Mouse (Mus musculus) embryo, embryonic 11.5 days (tissue): Measurements from ENCODE around the gene Als2.

Source experiments
- DNase-seq: peaks from one replicate; pipeline ENCODE4 v3.0.0-alpha.2; 2012; ENCODE audit warnings: low read depth, low spot score

Gene Als2

DNA sequence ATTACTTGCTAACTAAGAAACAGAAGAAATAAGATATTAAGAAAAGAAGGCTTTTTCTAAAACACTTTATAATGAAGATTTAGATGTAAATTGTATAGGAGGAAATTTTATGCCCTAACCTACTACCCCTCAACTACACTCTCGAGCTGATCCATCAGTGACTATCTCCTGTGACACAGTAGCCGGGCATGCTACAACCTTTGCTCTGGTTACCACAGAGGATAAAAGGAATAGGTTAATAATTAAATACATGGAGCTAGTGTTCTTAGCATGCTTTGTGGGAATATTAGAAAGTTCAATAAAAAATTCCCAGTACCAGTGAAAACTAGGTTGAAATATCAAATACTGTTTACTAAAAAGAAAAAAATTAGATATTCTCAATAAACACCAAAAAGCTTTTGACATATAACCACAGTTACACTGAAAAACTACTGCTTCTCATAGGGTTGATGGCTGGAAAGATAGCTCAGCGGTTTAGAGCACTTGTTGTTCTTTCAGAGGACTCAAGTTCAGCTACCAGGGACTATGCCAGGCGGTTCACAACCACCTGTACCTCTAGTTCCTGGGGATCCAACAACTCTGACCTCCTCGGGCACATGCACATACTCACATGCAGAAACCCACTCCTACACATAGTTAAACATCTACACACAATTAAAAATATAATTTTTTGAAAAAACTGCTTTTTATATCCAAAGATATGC is 24.8 kb downstream of the Als2 start:
- no peak for DNase-seq

DNA sequence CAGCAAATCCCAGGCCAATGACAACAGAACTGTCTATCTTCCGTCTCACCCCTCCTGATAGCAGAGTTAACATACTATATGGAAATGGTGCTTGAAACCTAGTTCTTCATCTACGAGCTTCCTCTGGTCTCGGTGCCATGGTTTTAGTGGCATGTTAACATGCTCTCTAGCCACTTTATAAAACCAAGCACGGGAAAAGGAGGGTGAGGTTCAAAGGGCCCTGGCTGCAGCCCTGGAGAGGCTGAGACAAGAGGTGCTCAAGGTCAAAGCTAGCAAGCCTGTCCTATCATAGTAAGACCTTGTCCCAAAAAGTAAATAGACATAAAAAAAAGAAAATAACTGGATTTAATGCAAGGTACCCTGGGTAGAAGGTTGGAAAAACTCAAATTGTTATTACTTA is 25.4 kb downstream of the Als2 start:
- DNase-seq, result no peak

DNA sequence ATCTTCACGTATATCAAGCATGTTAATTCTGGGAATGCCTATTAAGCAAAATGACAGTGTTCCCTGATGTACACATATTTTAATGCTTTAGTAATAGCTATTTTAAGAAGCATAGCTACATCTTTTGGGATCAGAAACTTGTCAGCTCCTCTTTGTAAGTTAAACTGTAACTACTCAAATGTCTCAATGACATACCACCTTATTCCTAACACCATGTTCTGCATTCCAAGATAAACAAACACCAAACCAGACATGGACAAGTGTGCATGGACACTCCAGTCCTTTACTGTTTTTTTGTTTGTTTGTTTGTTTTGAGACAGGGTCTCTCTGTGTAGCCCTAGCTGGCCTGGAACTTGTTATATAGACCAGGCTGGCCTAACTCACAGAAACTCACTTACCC is 28.7 kb downstream of the Als2 start:
- no peak for DNase-seq

DNA sequence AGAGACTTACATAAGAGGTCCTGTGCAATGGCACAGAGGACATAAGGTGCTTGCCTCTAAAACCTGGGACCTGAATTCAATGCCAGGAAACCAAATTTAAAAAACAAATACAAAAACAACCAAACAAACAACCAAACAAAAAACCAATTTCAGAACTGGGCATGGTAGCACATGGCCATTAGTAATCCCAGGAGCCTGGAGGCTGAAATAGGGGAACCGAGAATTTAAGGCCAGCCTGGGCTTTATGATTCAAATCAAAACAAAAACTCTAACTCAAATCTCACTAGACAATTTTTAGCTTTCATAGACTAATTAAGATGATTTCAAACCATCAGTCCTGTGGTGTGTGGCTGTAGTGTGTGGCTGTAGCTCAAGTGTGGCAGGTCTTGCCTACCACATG is 32.5 kb downstream of the Als2 start:
- DNase-seq, result no peak

DNA sequence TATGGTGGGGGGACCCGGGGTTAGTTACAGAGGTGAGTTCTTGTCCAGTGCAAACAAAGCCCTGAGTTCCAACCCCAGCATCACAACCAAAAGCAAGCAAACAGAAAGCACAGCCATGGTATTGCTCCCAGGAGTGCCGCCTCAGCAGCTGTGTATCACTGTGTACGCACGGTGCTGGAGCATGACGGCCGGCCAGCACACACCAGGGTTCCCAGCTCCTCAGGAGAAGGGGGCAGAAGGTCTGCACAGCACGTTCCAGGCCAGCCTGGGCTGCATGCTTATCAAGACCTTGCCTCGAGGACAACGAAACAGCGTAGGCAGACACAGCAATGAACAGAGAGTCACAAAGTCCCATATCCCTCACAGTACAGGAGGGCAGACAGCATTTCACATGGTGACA is 34.7 kb downstream of the Als2 start:
- no peak for DNase-seq

DNA sequence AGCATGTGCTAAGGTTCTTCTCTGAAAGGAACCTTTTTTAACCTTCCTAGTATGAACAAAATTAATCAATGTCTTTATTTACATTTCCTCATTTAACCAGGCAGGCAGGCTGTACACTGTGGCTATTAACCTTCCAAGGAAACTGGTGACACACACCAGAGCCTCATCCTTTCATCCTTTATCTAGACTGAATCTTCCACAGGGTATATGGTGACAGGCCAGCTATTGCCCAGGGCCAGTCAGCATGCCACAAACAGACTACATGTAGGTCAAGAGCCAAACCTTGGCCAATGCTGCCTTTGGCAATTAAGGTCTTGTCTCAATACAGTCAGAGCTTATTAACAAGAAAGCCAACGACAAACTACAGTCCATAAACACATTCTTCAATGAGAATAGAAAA is 35.5 kb downstream of the Als2 start:
- DNase-seq, result no peak

DNA sequence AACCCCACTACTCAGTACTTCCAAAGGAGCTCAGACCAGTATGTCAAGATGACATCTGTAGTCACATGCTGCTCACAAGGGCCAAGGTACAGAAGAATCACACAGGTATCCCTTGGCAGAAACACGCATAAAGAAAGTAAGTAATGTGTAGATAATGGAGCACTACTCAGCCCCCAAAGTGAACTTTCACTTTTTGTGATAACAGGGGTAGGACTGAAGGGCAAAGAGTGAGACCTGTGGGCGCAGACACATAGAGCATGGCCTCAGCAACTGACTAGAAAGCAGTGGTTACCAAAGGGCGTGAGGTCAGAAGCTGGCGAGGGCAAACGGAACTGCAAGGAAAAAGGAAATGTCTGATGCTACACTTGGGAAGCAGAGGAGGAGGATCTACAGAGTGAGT is 36.1 kb downstream of the Als2 start:
- DNase-seq, result no peak

DNA sequence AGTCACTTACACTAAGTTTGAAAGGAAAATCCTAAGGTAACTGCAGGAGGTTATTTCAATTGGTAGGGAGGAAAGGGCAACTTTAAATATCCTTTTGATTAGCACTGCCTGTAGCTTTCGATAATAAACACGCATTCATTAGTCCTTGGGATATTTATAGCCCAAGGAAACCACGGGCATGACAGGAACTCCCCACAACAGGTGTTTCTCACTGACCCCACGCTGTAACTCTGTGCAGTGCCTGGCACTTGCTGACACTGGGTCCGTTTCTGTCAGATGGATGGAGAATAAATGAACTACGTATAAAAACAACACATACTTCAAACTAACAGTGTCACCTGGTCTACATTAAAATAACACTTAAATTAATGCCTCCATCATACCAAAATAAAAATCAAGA is 42.1 kb downstream of the Als2 start:
- no peak for DNase-seq

DNA sequence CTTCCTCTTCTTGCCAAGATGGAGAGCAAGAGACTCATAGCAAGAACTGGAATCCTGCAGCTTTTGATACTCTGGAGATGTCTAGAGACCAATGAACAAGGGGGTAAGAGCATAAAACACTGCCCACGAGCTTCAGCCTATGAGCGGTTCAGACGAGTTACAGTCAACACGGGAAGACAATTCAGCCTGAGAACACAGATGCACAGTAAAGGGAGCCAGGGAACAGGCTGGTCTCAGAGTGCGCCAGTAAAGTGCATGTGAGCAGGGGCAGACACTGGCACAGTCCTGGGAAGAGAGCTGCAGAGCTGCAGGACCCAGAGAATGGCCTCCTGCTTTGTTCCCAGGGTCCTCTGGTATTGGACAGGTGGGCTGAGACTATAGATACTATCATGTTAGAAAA is 49.2 kb downstream of the Als2 start:
- no peak for DNase-seq

DNA sequence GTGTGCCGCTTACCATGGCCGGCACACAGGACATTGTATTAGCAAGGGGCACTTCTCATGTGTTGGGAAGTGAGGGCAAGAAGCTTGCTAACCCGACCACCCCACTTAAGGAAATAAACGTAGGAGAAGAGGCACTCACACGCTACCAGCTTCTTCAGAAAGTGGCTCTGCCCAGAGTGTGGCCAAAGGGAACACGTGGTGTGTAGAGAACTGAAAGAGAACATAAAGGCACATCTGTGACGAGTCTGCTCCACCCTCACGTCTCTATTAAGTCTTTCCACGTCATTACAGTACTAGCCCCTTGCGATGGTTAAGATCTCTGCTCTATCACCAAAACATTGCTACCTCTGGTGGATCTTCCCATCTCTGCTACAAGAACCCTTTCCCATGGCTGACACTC is 50.7 kb downstream of the Als2 start:
- DNase-seq, result no peak

DNA sequence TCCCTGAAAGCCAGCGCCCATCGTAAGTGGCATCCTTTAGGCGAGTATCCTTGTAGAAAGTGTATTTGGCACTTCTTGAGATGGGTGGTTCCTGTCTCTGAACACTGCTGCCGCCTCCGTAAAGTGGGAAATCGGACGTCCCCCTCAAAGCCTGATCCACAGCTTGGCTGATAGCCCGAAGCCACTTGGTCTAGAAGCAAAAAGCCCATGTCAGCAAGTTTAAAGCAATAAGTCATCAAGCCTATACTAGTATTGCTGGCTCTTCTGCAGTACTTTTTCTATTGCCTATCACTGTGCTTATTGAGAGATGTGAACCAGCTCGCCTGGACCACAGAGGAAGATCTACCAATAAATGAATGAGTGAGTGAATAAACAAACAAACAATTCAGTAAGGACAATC is 51.6 kb downstream of the Als2 start:
- DNase-seq, result no peak

DNA sequence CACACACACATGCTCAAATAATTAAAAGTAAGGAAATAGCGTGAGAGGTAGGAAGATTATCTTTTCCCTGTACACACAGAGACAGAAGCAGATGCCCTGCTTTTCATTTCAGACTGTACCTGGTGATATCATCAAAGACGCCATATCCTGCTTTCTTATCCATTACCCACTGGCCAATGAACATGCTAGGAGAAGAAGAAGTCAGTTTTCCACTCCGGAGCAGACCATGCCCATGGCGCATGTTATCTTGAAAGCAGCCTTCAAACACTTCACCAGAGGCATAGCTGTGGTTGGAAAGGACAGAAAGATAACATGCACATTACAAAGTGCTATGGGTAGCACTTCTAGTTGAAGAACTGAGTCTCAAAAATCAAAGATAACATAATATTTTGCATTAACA is 54.0 kb downstream of the Als2 start:
- DNase-seq, result no peak

DNA sequence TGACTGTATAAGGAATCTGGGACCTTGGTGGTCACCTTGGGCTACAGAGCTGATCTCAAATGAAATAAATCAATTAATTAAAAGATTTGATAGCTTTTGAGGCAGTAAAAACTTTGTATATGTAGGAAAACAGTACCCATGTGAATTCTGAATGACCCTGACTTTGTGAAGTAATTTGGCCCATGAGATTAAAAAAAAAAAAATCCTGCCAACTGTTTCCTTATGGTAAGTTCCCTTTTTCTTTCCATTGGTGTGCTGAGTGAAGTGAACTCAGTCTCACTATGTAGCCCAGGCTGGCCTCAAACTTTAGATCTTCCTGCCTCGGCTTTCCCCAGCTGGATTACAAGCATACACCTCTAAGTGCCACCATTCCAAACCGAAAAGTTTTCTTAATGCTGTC is 54.7 kb downstream of the Als2 start:
- no peak for DNase-seq

DNA sequence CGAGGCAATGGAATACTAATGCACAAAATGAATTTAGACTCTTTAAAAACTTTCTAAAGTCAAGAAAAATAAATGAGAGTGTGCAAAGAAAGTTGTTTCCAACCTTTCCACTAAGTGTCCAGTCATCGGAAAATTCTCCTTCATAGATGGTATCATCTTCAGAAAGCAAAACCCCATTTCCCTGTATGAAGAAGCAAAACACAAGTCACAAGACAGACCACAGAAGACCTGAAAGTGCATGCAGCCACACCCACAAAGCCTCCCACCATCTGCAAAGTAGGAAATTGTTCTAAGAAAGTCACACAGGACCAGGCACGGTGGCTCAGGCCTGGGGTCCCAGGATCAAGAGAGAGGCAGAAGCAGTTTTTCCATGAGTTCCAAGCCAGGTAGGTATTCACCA is 57.0 kb downstream of the Als2 start:
- no peak for DNase-seq

DNA sequence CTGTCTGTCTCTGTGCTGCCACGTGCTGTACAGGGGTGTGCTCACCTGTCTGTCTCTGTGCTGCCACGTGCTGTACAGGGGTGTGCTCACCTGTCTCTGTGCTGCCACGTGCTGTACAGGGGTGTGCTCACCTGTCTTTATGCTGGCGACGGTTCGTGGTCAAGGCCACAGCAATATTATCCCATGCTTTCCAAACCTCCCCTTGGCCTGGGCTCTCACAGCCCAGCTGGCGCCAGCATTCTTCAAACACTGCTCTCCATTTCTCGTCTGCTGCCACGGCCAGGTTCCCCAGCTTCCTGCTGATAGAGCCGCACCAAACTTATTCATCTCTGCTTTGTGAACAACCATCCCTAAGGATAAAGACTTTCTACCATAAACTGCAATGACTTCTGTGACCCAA is 58.6 kb downstream of the Als2 start:
- DNase-seq, result no peak

DNA sequence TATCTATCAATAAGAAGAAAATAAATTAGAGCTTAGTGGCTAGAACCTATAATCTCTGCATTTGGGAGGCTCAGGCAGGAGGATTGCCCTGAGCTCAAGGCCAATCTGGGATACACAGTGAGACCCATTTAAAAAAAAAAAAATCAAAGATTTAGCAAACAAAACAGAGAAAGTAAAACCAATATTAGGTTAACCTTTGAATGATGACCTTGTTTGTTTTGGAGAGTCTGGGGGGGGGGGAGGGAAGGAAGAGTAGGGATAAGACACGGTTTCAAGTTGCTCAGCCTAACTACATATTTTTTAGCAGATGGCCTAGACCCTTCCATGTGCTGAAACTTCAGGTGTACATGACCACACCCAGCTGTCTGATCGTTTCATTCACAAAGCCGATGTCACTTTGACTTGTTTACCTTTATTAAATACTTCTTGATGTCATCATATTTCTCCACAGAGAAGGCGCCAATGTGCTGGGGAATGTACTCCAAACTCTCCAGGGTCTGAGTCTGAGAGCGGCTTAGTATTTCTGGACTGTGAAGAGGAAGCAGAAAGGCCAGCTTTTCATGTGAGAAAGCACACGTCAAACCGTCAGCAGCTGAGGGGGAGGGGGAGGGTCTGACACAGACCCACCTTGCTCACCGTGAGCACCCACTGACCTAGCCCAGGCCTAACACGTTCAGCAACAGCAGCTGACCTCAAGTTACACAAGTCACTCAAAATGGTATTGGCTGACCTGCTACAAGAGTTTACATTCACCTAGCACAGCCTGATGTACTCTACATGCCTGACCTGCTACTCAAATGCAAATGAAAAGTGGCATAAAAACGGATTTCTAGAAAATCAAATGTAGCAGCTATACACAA is 62.3 kb downstream of the Als2 start:
- no peak for DNase-seq

DNA sequence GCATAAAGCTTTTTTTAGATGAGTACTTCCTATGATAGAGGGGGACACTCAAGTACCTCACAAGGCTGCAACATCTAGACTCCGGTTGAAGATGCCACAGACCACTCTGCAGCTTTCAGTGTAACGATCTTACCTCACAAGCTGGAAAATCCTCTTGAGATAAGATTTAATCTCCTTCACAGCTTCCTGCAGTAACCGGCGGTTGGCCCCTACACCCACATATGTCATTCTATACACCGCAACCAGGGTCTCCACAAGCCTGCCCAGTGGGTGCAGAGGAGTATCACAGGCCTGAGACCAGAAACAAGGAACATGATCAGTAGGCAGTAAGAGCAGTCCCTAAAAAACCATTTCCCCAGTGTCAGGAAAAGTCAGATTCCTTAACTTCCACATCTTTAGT is 64.0 kb downstream of the Als2 start:
- no peak for DNase-seq

DNA sequence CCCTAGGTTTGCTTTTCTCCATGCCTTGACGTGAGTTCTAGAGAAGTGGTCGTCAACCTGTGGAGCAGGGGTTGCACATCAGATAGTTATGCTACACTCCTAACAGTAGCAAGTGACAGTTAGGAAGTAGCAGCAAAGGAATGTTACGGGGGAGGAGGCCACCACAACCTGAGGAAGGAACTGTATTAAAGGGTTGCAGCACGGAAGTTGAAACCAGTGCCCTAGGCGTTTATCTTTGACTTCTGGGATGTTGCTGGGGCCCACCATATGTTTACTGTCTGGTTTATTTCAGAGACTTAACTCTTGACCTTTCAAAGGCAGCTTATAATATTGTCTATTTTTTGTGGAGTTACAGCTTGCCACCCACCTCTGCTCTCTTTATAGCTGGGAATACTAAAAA is 65.2 kb downstream of the Als2 start:
- DNase-seq, result no peak

DNA sequence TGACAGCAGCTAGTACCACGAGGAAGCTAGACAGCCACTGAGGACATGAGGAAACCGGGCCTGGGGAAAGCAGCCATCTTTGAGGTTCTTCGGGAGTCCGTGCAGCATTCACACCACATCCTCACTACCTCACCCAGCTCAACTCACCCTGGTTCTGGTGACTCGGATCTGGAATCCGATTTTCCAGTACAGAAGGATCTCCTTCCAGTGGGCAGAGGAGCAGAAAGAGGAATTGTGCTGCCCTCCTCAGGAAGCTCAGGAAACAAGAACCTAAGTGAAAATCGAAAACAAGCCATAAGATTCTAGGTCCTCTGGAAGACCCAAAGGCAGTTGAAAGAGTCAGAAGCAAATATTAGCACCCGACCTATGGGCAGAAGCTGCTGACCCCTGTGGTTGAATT is 66.7 kb downstream of the Als2 start:
- DNase-seq, result no peak

DNA sequence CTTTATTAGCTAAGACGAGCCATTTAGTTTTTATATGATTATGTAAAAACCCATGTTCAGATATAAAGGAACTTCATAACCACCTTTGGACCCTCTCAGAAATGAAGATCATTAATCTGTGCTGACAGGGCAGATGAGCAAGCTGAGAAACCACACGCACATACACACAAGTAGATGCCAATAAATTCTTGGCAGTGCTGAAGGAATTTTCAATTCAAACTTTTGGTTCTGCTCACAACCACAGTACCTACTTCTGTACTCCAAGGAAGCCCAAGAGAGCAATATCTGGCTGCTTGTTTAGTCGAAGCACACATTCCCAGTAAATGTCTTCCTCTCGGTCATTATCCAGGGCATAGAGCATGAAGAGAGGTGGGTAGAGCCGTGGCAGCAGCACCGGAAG is 67.4 kb downstream of the Als2 start:
- no peak for DNase-seq

DNA sequence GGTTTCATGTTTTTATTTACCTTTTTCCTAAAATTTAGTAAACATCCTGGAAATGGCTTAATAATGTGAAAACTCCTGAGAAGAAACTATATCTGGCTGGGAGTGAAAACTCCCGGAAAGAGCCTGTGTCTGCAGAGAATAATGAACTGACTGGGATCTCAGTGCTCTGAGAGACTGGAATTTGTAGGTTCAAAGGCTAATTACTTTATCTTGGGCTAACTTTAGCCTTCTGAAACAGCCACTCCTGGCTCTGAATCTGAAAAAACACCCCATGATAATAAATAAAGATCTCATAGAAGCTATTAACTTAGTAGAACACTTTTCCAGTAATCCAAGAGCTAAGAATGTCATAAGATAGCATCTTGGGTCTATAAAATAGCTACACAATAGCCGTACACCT is 68.5 kb downstream of the Als2 start:
- no peak for DNase-seq

DNA sequence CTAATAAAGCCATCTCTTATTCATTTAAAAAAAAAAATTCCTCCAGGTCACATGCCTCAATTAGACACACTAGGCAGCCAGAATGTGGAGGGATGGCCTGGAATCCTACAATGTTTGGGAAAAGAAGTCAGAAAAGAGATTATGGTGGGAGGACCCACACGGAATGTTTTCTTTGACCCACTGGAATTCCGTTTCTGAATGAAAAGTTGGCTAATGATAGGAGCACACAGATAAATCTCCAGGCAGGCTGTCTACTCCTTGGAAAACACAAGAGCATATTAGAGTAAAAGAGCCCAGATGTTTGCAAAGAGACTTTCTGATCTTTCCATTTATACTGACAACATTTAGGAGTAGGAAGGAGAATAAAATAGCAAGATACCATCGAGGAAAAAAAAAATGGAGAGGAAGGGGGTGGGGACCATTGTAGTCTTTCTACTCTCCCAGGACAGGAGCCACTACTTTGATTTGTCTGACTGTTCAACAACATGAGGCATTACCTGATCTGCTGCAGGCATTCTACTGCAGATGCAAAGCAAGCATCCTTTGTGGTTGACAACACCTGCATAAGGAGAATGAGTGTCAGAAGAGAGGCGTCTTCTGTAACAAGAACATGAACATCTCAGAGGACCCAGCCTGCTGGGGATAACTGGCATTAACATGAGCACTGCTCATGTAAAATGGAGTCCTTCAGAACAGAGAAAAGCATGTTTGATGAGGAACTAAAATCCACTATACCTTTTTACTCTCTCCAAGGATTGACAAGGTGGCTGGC is 69.2 kb downstream of the Als2 start:
- no peak for DNase-seq
